Mouse (Mus musculus) embryonic facial prominence, embryonic 11.5 days (tissue): Measurements from ENCODE around the gene Ndufs7. TPM values are rescaled to one million over a fixed set of nuclear protein-coding genes. Genes with fewer than 3 reads are reported as not detected.

ENCODE experiments used
- ATAC-seq: fragments of 200-750 bp; cut with Nextera tagmentation; replicated peaks from 2 replicates; pipeline ENCODE4 v1.8.0; 2017; ENCODE audit warnings: low read depth; ENCODE audit not compliant: insufficient number of reproducible peaks, low FRiP score, low TSS enrichment
- DNase-seq: peaks from one replicate; pipeline ENCODE4 v3.0.0-alpha.2; 2015; ENCODE audit warnings: low spot score
- H3K27ac ChIP-seq: fragments of 300-500 bp; sonication (generic); replicated peaks from 2 replicates; pipeline ENCODE4 v1.5.1; 2014; ENCODE audit warnings: mild to moderate bottlenecking, low read depth, low read length, control low read depth
- H3K27me3 ChIP-seq: fragments of 300-500 bp; sonication (generic); 2 replicates; pipeline ENCODE4 v1.6.1; 2014; ENCODE audit warnings: mild to moderate bottlenecking, low read length, moderate library complexity, mixed read lengths; ENCODE audit not compliant: control insufficient read depth, insufficient read depth
- H3K36me3 ChIP-seq: fragments of 300-500 bp; sonication (generic); replicated peaks from 2 replicates; pipeline ENCODE4 v1.6.1; 2014; ENCODE audit warnings: low read depth, mild to moderate bottlenecking, low read length, moderate library complexity, mixed read lengths; ENCODE audit not compliant: control insufficient read depth, insufficient read depth
- H3K4me1 ChIP-seq: fragments of 300-500 bp; sonication (generic); 2 replicates; pipeline ENCODE4 v1.6.1; 2014; ENCODE audit warnings: low read length, mixed read lengths; ENCODE audit not compliant: control insufficient read depth, insufficient read depth
- H3K4me2 ChIP-seq: fragments of 300-500 bp; sonication (generic); 2 replicates; pipeline ENCODE4 v1.6.1; 2014; ENCODE audit warnings: low read depth, mild to moderate bottlenecking, control low read depth, low read length, moderate library complexity
- H3K4me3 ChIP-seq: fragments of 300-500 bp; sonication (generic); 2 replicates; pipeline ENCODE4 v1.5.1; 2014; ENCODE audit warnings: low read depth, low read length, control low read depth
- H3K9ac ChIP-seq: fragments of 300-500 bp; sonication (generic); replicated peaks from 2 replicates; pipeline ENCODE4 v1.6.1; 2014; ENCODE audit warnings: mild to moderate bottlenecking, control low read depth, low read length
- H3K9me3 ChIP-seq: fragments of 300-500 bp; sonication (generic); replicated peaks from 2 replicates; pipeline ENCODE4 v1.6.1; 2016; ENCODE audit warnings: mild to moderate bottlenecking, low read length, inconsistent platforms, mixed read lengths; ENCODE audit not compliant: control insufficient read depth
- WGBS: fragments of 180-500 bp; shearing (Covaris S2); extraction: QIAGEN DNeasy Blood & Tissue Kit; methylation state at CpG from one replicate; pipeline ENCODE4 v1.1.7; 2014; 5-methylcytosine and 5-hydroxymethylcytosine counted together
- polyA plus RNA-seq: library from polyadenylated mRNA; unstranded; fragments of >200 nt; fragmentation: Nextera tagmentation; extraction: Ambion mirVana; gene quantifications from 2 replicates; pipeline ENCODE4 v1.2.1, GENCODE M21; 2014

Ndufs7 gene
- polyA plus RNA-seq, 1 experiment from 2014 or later = 221 TPM

DNA sequence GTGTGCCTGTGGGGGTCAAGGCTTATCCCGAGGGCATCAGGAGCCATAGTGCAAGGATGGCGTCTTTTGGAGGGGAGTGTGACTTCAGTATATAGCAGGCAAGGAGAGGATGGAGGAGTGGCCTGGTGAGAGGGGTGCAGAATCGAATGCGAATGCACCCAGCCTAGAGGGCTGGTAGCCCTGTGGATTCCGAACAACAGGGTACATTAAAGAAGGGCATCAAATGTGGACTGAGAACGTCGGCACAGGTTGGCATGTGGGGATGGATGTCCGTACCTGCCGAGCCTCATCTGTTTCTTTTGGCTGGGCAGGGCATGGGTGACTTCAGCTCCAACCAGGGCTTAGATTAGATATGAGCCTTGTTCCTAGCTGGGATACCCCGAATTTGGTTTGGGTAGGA lies 50.9 kb downstream of the Ndufs7 start:
- peak overlapping the region; percentile 43 for H3K4me2 ChIP-seq
- no peak for DNase-seq
- H3K9ac ChIP-seq = peak overlapping the region; percentile 70
- H3K36me3 ChIP-seq = no peaks in the 10 kb centered on the region; the same call in 1 of the 2 replicates
- no peaks in the 10 kb centered on the region for H3K9me3 ChIP-seq
- peaks cover 40% of the 10 kb centered on the region for H3K27me3 ChIP-seq
- no peak overlapping the region for H3K27ac ChIP-seq
- no peaks in the 10 kb centered on the region; the same call in 1 of the 2 replicates for H3K4me1 ChIP-seq
- ATAC-seq = no peak
- H3K4me3 ChIP-seq = peak overlapping the region; percentile 43
- WGBS = 40% methylated on average over 10 of the region's 10 CpGs

GRCm38 (mm10) chr10:80300672-80301181 lies 51.8 kb downstream of the Ndufs7 start:
- Histone ChIP-seq H3K27me3 (peaks cover 41% of the 10 kb centered on the region), H3K4me2 (peak overlapping the region; percentile 13), H3K4me1 (no peaks in the 10 kb centered on the region; the same call in 1 of the 2 replicates), H3K27ac (0 out of 2 replicates have a peak overlapping the region, but pooled peaks have one; percentile 38), H3K9ac (peak overlapping the region; percentile 51), H3K36me3 (no peaks in the 10 kb centered on the region), H3K4me3 (peak overlapping the region; percentile 21), H3K9me3 (no peaks in the 10 kb centered on the region)
- 20% methylated on average over 11 of the region's 11 CpGs for WGBS
- DNase-seq = no peak
- peak; percentile 9; the same call in 1 of the 2 replicates for ATAC-seq

DNA sequence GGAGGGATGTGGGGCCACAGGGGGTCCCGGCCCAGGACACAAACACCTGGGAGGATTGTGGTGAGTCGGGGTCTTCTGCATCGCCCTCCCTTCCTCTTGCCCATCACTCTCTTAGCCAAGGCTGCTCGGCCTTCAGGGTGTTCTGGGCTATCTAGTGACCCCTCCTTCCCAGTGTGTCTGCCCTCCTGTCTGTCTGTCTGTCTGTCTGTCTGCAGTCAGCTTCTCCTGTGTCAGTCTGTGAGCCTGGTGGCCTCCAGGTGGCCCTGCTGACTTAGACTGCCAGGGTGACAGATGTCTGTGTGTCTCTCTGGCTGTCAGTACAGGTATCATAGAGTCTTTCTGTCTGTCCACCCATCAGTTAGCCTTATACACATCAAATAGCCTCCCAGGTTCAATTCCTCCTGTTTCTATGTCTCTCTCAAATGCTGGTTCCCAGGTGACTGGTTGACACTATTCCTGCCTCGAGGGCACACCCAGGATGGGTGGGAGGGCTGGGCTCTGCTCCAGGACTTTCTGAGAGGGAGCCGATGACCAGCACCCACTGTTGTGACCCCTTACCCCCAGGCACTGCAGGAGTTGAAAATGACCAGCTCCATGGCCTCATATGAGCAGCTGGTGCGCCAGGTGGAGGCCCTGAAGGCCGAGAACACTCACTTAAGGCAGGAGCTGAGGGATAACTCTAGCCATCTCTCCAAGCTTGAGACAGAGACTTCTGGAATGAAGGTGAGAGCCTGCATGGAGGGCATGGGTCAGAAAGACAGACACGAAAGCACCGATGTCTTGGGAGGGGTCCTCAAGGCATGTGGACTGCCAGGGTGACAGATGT lies 52.5 kb downstream of the Ndufs7 start:
- H3K4me1 ChIP-seq = no peaks in the 10 kb centered on the region; the same call in 1 of the 2 replicates
- H3K9me3 ChIP-seq = no peaks in the 10 kb centered on the region
- H3K9ac ChIP-seq = peak overlapping the region; percentile 51
- WGBS = 69% methylated on average over 9 of the region's 10 CpGs
- peaks cover 45% of the 10 kb centered on the region for H3K27me3 ChIP-seq
- no peak for ATAC-seq
- H3K36me3 ChIP-seq = no peaks in the 10 kb centered on the region
- H3K4me2 ChIP-seq = peak overlapping the region; percentile 24
- peak overlapping the region; percentile 21 for H3K4me3 ChIP-seq
- H3K27ac ChIP-seq = peak overlapping the region; percentile 38; the same call in 1 of the 2 replicates
- no peak for DNase-seq

DNA sequence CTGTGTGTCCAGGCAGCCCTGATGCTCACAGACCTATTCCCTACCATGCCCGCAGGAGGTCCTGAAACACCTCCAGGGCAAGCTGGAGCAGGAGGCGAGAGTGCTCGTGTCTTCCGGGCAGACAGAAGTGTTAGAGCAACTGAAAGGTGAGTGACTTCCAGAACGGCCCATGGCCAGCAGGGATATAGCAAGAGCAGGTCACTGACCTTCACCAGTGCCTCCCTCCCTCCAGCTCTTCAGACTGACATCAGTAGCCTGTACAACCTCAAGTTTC lies 53.1 kb downstream of the Ndufs7 start:
- H3K9me3 ChIP-seq = no peaks in the 10 kb centered on the region
- H3K4me2 ChIP-seq = peak overlapping the region; percentile 24
- DNase-seq (no peak), ATAC-seq (no peak)
- WGBS = 39% methylated on average over 5 of the region's 5 CpGs
- 0 out of 2 replicates have a peak overlapping the region, but pooled peaks have one; percentile 25 for H3K9ac ChIP-seq
- H3K36me3 ChIP-seq = no peaks in the 10 kb centered on the region
- H3K27ac ChIP-seq = no peak overlapping the region
- peaks cover 45% of the 10 kb centered on the region for H3K27me3 ChIP-seq
- H3K4me1 ChIP-seq = no peaks in the 10 kb centered on the region
- H3K4me3 ChIP-seq = no peak overlapping the region

GRCm38 (mm10) chr10:80302471-80302881 lies 53.6 kb downstream of the Ndufs7 start:
- peak overlapping the region; percentile 24 for H3K4me2 ChIP-seq
- DNase-seq (no peak), ATAC-seq (no peak)
- WGBS = 6% methylated on average over 9 of the region's 9 CpGs
- no peak overlapping the region for H3K4me3 ChIP-seq
- no peaks in the 10 kb centered on the region for H3K4me1 ChIP-seq
- H3K9me3 ChIP-seq = no peaks in the 10 kb centered on the region
- H3K27me3 ChIP-seq = peaks cover 45% of the 10 kb centered on the region
- no peaks in the 10 kb centered on the region for H3K36me3 ChIP-seq
- H3K27ac ChIP-seq = no peak overlapping the region
- H3K9ac ChIP-seq = 0 out of 2 replicates have a peak overlapping the region, but pooled peaks have one; percentile 25

- peaks cover 32% of the 10 kb centered on the region for H3K27me3 ChIP-seq
Observed at GRCm38 (mm10) chr10:80304458-80304857, 55.5 kb downstream of the Ndufs7 start.

GRCm38 (mm10) chr10:80304862-80305261 lies 55.9 kb downstream of the Ndufs7 start:
- H3K36me3 ChIP-seq = no peaks in the 10 kb centered on the region
- H3K4me1 ChIP-seq = no peaks in the 10 kb centered on the region
- DNase-seq = no peak
- no peaks in the 10 kb centered on the region for H3K9me3 ChIP-seq
- no peak for ATAC-seq
- H3K9ac ChIP-seq = no peak overlapping the region
- no peak overlapping the region for H3K27ac ChIP-seq
- H3K27me3 ChIP-seq = peaks cover 28% of the 10 kb centered on the region
- H3K4me3 ChIP-seq = no peak overlapping the region
- WGBS = 13% methylated on average over 25 of the region's 25 CpGs
- H3K4me2 ChIP-seq = no peak overlapping the region

More at GRCm38 (mm10) chr10:80304458-80304857, 55.5 kb downstream of the Ndufs7 start:
- H3K27ac ChIP-seq = no peak overlapping the region
- H3K9ac ChIP-seq = no peak overlapping the region
- H3K4me3 ChIP-seq = no peak overlapping the region
- WGBS = 26% methylated on average over 12 of the region's 12 CpGs
- DNase-seq = no peak
- no peaks in the 10 kb centered on the region for H3K4me1 ChIP-seq
- H3K9me3 ChIP-seq = no peaks in the 10 kb centered on the region
- H3K36me3 ChIP-seq = no peaks in the 10 kb centered on the region
- H3K4me2 ChIP-seq = no peak overlapping the region
- no peak for ATAC-seq
